Mouse (Mus musculus): Measurements from ENCODE around the gene Pttg1ip. TPM values are rescaled to one million over a fixed set of nuclear protein-coding genes. Genes with fewer than 3 reads are reported as not detected.
A peak's percentile ranks its signal among the peaks of the same experiment; 100 is the strongest.

Gene Pttg1ip
- polyA plus RNA-seq, 1 experiment from 2014 or later = 79.7 TPM

DNA sequence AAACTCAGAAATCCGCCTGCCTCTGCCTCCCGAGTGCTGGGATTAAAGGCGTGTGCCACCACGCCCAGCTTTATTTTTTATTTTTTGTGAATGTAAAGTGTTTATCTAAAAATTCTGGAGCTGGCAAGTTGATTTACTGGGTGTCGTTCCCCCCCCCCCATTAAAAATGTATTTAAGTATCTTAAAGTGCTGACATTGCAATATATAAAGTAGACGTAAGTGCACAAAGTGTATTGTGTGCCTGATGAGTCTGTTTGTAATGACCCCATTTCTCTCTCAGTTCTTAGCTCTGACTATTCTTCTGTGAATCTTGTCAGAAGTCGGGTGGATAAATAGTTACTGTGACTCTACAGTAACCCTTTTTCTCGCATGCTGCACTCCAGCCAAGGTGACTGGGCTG is 34.1 kb downstream of the Pttg1ip start:
- Histone ChIP-seq H3K4me1 (replicated peaks) (0 out of 2 replicates have a peak, but pooled peaks cover 3% of the 10 kb centered on the region), H3K9me3 (no peaks in the 10 kb centered on the region), H3K27ac (replicated peaks) (no peak overlapping the region), H3K36me3 (peaks cover 78% of the 10 kb centered on the region), H3K4me2 (no peak overlapping the region), H3K4me3 (no peak overlapping the region), H3K27me3 (no peaks in the 10 kb centered on the region), H3K9ac (no peak overlapping the region)
- 94% methylated on average over 8 of the region's 8 CpGs for WGBS
- no peak for ATAC-seq (ENCODE audit: low read depth)

DNA sequence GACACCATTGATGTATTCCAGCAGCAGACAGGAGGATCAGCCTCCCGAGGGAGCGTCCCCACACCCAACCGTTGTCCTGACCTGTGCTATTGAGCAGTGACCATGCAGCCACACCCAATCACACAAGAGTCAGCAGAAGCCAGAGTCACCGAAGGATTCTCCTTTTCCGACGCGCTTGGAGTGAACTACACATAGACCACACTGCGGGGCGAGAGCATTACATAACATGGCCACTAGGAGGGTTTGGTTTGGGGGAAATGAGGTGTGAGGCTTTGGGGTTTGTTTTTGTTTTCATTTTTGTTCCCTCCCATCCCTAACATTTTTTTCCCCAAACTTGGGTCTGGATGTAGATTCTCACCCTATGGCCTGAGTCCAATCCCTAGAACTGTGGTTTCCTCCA is 34.6 kb downstream of the Pttg1ip start:
- no peaks in the 10 kb centered on the region for H3K27me3 ChIP-seq
- no peak overlapping the region for H3K9ac ChIP-seq
- H3K4me3 ChIP-seq = no peak overlapping the region
- no peak overlapping the region for H3K27ac ChIP-seq (replicated peaks)
- no peak overlapping the region for H3K4me2 ChIP-seq
- H3K9me3 ChIP-seq = no peaks in the 10 kb centered on the region
- no peaks in the 10 kb centered on the region for H3K4me1 ChIP-seq (replicated peaks)
- ATAC-seq (ENCODE audit: low read depth) = no peak
- peaks cover 72% of the 10 kb centered on the region for H3K36me3 ChIP-seq
- 94% methylated on average over 9 of the region's 9 CpGs for WGBS

DNA sequence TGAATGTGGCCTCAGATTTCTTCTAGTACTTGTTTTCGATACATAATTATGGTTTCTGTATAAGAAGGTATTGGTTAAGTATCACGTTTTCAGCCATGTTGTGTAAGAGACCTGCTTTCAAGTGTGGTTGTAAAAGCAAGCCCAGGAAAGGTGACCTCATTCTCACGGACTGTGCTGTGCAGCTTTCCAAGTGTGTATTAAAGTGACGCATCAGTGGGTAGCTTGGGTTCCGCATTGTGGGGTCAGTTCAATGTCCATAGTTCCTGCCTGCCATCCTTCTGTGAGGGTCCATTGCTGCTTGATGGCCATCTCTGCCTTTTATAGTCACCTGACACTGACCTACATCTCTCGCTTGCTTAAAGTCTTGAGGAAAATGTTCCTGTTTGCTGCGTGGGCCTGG is 35.4 kb downstream of the Pttg1ip start:
- no peak for ATAC-seq (ENCODE audit: low read depth)
- Histone ChIP-seq H3K27ac (replicated peaks) (no peak overlapping the region), H3K9me3 (no peaks in the 10 kb centered on the region), H3K27me3 (no peaks in the 10 kb centered on the region), H3K4me2 (no peak overlapping the region), H3K36me3 (peaks cover 65% of the 10 kb centered on the region), H3K4me3 (no peak overlapping the region), H3K9ac (no peak overlapping the region), H3K4me1 (replicated peaks) (peaks cover 4% of the 10 kb centered on the region; the same call in 1 of the 2 replicates)
- WGBS = 96% methylated on average over 7 of the region's 7 CpGs

DNA sequence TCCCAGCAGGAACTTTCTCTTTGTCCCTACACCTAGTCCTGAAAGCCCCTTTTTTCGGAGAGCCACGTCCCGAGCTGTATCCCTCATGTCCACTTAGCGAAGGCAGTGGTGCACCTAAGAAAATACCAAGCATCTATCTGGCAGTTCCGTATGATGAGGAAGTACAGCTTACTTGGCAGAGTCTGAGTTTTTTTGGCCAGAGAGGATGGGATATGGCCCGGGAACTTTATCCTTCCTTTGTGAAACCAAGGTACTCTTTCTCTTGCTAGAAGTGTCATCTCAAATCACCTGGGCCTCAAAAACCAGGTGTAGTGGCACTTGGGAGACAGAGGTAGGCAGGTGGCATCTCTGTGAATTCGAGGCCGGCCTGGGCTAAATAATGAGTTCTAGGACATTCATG is 40.0 kb downstream of the Pttg1ip start:
- H3K27ac ChIP-seq (replicated peaks) = peak overlapping the region; percentile 93
- H3K36me3 ChIP-seq = peaks cover 20% of the 10 kb centered on the region
- H3K9me3 ChIP-seq = no peaks in the 10 kb centered on the region
- peaks cover 42% of the 10 kb centered on the region for H3K4me1 ChIP-seq (replicated peaks)
- ATAC-seq (ENCODE audit: low read depth) = no peak
- WGBS = 78% methylated on average over 8 of the region's 8 CpGs
- H3K4me3 ChIP-seq = peak overlapping the region; percentile 70
- H3K4me2 ChIP-seq = peak overlapping the region; percentile 83
- no peaks in the 10 kb centered on the region for H3K27me3 ChIP-seq
- peak overlapping the region; percentile 92 for H3K9ac ChIP-seq

DNA sequence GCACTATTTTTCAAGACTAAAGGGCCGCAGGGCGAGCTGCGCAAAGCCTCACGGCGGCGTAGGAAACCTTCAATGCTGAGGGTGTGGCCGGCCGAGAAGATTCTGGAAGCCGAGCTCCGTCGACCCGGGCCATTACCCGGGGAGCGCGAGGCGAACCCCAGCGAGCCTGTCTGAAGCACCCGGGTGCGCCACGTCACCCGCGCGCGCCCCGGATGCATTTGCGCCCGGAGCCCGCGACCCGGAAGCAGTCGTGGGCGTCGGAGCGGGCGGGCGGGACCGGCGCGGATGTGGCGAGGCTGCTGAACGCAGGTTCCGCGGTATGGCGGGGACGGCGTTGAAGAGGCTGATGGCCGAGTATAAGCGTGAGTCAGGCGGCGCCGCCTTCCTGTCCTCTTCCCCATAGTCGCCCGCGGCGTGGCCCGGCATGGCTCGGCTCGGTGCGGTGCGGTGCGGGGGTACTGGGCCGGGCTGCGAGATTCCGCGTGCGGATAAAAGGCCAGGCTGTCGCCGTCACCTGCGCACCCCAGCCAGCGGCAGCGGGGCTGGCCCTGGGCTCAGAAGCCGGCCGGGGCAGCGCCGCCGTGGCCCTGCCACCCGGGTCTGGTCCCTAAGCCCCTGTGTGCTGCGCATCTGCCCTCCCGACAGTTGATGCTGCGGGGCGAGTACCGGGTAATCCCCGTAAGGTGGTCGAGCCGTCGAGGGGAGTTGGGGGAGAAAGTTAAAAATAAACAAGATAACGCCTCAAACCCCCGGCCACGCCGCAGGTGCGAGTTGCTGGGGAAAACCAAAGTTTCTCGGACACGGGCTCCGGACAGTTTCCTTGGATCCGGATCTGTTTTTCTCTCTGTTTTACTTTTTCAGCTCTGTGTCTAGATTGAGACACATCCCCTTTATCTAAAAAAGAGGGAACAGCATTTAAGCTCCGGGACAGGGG is 40.8 kb downstream of the Pttg1ip start, which contains the start of gene Ube2g2:
Gene Ube2g2, plus strand, starts transcription at position 221 of the 934 bp plus-strand sequence.
- Histone ChIP-seq H3K9me3 (no peaks in the 10 kb centered on the region), H3K27ac (replicated peaks) (peak within 1 kb of the TSS; percentile 93), H3K4me3 (peak within 1 kb of the TSS; percentile 70), H3K4me1 (replicated peaks) (peaks cover 46% of the 10 kb centered on the region), H3K27me3 (no peaks in the 10 kb centered on the region), H3K9ac (peak within 1 kb of the TSS; percentile 92), H3K36me3 (peaks cover 13% of the 10 kb centered on the region), H3K4me2 (peak within 1 kb of the TSS; percentile 83)
- under 1% methylated on average over 92 of the region's 96 CpGs for whole genome bisulfite sequencing
- peak; percentile 91 for ATAC-seq (ENCODE audit: low read depth)

DNA sequence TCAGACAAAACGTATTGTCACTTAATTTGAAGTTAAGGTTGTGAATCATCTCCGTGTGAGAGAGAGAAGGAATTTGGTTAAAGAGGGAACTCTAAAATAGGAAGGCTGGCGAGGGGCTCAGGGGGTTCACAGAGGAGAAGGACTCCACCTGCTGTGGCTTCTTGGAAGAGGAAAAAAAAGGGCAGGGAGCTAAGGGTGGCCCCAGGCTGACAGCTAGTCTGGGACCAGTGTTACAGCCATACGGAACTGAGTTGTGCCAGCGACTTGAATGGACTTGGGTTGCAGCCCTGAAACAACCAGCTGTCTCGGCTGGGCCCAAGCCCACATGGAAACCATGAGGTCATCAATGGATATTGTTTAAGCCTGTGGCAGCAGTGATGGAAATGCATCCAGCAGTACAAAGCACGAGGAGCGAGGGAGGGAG is 41.6 kb downstream of the Pttg1ip start:
- Histone ChIP-seq H3K27ac (replicated peaks) (peak overlapping the region; percentile 93), H3K4me2 (peak overlapping the region; percentile 83), H3K4me3 (peak overlapping the region; percentile 70)

DNA sequence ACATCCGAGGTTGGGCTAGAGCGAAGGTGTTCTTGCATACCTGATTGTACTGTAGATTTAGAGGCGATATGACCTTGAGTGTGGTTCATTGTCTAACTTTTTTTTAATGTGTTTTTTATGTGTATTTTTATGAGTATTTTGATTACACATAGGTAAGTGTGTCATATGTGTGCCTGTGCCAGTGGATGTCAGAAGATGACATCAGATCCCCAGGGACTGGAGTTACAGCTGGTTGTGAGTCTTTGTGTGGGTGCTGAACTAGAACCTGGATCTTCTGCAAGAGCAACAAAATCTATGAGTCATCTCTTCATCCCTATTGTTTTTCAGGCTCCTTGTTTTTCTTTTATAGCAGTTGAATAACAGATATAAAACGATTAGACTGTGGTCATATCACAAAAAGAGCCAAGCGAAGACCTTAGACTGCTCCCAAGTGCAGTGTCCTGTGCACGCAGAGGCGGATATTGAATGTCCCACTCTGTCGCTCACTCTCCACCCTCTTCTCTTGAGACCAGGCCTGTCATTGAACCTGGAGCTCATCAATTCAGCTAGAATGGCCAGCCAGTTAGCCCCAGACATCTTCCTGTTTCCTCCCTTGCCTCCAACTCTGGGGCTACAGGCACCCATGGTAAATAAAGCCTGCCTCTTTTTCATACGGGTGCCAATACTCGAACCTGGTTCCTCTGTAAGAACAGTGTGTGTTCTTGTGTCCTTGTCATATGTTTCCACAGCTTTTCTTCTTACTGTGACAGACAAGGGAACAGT is 42.3 kb downstream of the Pttg1ip start:
- Histone ChIP-seq H3K27ac (replicated peaks) (no peak overlapping the region), H3K9ac (peak overlapping the region; percentile 92; the same call in 1 of the 2 replicates), H3K4me2 (peak overlapping the region; percentile 83), H3K36me3 (no peaks in the 10 kb centered on the region), H3K4me3 (peak overlapping the region; percentile 70), H3K9me3 (no peaks in the 10 kb centered on the region), H3K4me1 (replicated peaks) (peaks cover 55% of the 10 kb centered on the region), H3K27me3 (no peaks in the 10 kb centered on the region)
- ATAC-seq (ENCODE audit: low read depth) = no peak
- 92% methylated on average over 10 of the region's 10 CpGs for WGBS

More for the DNA sequence above, 41.6 kb downstream of the Pttg1ip start:
- ATAC-seq (ENCODE audit: low read depth) = peak; percentile 21; the same call in 1 of the 2 replicates
- peaks cover 50% of the 10 kb centered on the region for H3K4me1 ChIP-seq (replicated peaks)
- peak overlapping the region; percentile 92 for H3K9ac ChIP-seq
- no peaks in the 10 kb centered on the region for H3K27me3 ChIP-seq
- H3K9me3 ChIP-seq = no peaks in the 10 kb centered on the region
- H3K36me3 ChIP-seq = peaks cover 5% of the 10 kb centered on the region
- 6% methylated on average over 8 of the region's 8 CpGs for WGBS

DNA sequence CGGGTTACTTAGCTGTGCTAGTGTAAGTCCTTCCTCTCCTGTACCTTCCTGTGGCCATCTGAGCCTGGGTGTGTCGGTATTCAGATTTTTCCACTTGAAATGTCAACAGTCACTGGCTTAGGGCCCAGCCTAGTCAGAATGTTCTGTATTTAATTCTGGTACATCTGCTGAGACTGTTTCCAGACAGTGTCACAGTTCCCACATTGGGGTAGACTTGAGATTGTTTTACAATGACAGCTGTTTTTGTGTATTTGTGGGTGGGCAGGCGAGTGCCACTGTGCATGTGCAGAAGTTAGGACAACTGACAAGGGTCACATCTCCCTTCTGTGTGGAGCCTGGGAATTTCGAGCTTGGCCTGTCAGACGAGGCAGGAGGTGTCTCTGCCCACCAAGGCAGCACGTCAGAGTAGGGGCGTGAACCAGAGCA is 43.1 kb downstream of the Pttg1ip start:
- 75% methylated on average over 7 of the region's 7 CpGs for WGBS
- H3K27me3 ChIP-seq = no peaks in the 10 kb centered on the region
- H3K27ac ChIP-seq (replicated peaks) = no peak overlapping the region
- peaks cover 59% of the 10 kb centered on the region for H3K4me1 ChIP-seq (replicated peaks)
- ATAC-seq (ENCODE audit: low read depth) = no peak
- H3K4me2 ChIP-seq = peak overlapping the region; percentile 83; the same call in 1 of the 2 replicates
- no peaks in the 10 kb centered on the region for H3K36me3 ChIP-seq
- H3K4me3 ChIP-seq = no peak overlapping the region
- no peaks in the 10 kb centered on the region for H3K9me3 ChIP-seq
- H3K9ac ChIP-seq = peak overlapping the region; percentile 92

DNA sequence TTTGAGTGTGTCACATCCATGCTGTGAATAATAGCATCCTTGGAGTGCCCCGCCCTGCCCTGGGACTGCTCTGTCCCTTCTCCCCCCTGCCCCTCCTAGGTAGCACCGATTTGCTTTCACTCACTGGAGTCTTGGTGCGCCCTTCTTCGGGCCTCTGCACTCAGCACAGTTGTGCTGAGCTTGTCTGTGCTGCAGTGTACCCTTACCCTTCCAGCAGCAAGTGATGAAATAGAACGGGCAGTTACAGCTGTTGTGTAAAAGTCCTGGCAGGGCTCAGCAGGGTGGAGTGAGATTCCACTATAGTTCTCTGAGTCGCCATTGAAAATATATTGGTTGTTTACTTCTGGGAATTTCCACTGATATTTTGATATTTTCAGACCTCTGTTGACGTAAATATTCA is 44.5 kb downstream of the Pttg1ip start:
- no peak for ATAC-seq (ENCODE audit: low read depth)
- no peak overlapping the region for H3K4me3 ChIP-seq
- H3K36me3 ChIP-seq = peaks cover 1% of the 10 kb centered on the region; the same call in 1 of the 2 replicates
- H3K9me3 ChIP-seq = no peaks in the 10 kb centered on the region
- H3K4me1 ChIP-seq (replicated peaks) = peaks cover 63% of the 10 kb centered on the region
- no peak overlapping the region for H3K27ac ChIP-seq (replicated peaks)
- H3K4me2 ChIP-seq = no peak overlapping the region
- peak overlapping the region; percentile 26; the same call in 1 of the 2 replicates for H3K9ac ChIP-seq
- no peaks in the 10 kb centered on the region for H3K27me3 ChIP-seq
- 83% methylated on average over 7 of the region's 7 CpGs for WGBS

DNA sequence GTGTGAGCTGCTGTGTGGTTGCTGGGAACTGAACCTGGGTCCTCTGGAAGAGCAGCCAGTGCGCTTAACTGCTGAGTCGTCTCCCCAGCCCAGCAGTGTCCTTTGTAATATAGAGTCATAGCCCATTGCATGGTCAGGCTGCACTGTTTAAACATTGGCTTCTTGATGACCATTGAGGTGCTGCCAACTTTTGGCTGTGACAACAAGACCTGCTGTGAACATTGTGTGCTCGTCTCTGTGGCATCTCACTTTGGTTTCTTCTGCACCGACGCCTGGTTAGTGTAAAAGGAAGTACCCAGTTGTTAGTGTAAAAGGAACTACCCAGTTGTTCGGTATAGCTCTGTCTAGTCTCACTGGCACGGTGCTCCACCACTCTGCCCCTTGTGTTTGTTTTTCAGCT is 45.1 kb downstream of the Pttg1ip start:
- 78% methylated on average over 7 of the region's 7 CpGs for WGBS
- H3K9ac ChIP-seq = peak overlapping the region; percentile 26; the same call in 1 of the 2 replicates
- no peak for ATAC-seq (ENCODE audit: low read depth)
- no peaks in the 10 kb centered on the region for H3K9me3 ChIP-seq
- no peaks in the 10 kb centered on the region for H3K27me3 ChIP-seq
- H3K36me3 ChIP-seq = peaks cover 7% of the 10 kb centered on the region
- no peak overlapping the region for H3K4me3 ChIP-seq
- peaks cover 61% of the 10 kb centered on the region for H3K4me1 ChIP-seq (replicated peaks)
- no peak overlapping the region for H3K27ac ChIP-seq (replicated peaks)
- H3K4me2 ChIP-seq = no peak overlapping the region

DNA sequence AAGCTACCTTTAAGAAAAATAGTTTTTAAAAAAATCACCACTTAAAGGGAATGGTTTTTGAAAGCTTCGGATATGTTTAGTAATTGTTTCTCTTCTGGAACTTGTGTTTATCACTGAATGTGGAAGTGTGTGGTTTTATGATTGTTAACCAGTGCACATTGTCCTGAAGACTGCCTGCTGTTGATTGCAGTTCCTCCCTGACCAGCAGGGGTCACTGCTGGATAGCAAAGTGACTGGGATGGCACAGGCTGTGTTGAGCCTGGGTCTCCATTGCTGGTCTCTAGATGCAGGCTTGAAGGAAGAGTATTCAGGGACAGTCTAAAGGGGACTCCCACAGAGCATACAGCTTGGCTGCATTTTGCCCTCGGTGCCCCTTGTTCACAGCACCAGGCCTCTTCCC is 46.0 kb downstream of the Pttg1ip start:
- H3K9me3 ChIP-seq = no peaks in the 10 kb centered on the region
- H3K4me2 ChIP-seq = no peak overlapping the region
- H3K4me3 ChIP-seq = no peak overlapping the region

DNA sequence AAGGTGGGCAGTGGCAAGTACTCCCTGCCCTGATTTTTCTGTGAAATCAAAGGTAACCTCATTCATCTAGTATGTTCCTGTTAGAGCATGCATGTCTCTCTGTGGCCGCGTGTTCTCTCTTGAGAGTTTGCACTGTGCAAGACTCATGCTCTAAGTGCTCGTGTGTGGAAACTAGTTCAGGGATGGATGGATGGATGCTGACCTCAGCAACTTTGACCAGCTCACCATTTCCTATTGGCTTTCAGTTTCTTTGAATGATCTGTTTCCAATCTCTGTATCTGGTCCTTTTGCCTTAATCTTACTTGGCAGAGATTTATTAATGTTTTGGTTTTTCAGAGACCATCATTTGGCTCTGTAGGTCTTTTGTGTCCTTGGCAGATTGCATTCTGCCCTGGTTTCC is 47.6 kb downstream of the Pttg1ip start:
- 87% methylated on average over 3 of the region's 3 CpGs for WGBS
- Histone ChIP-seq H3K4me2 (no peak overlapping the region), H3K9me3 (no peaks in the 10 kb centered on the region), H3K4me3 (no peak overlapping the region), H3K9ac (no peak overlapping the region), H3K27me3 (no peaks in the 10 kb centered on the region), H3K27ac (replicated peaks) (no peak overlapping the region), H3K36me3 (peaks cover 24% of the 10 kb centered on the region), H3K4me1 (replicated peaks) (peaks cover 56% of the 10 kb centered on the region)
- no peak for ATAC-seq (ENCODE audit: low read depth)

More for the DNA sequence above, 46.0 kb downstream of the Pttg1ip start:
- no peak overlapping the region; the same call in 1 of the 2 replicates for H3K27ac ChIP-seq (replicated peaks)
- H3K27me3 ChIP-seq = no peaks in the 10 kb centered on the region
- 39% methylated on average over 2 of the region's 2 CpGs for WGBS
- no peak overlapping the region for H3K9ac ChIP-seq
- peaks cover 59% of the 10 kb centered on the region for H3K4me1 ChIP-seq (replicated peaks)
- ATAC-seq (ENCODE audit: low read depth) = peak; percentile 70
- H3K36me3 ChIP-seq = peaks cover 14% of the 10 kb centered on the region
